Mouse (Mus musculus) gastrocnemius, adult 18-20 months (tissue): Measurements from ENCODE around the gene Pcp4. TPM values are rescaled to one million over a fixed set of nuclear protein-coding genes. Genes with fewer than 3 reads are reported as not detected.

Experiments used
- DNase-seq: peaks from one replicate; pipeline ENCODE4 v3.0.0; 2021; ENCODE audit warnings: low spot score
- total RNA-seq, 2 experiments: library from RNA; stranded (reverse); gene quantifications; 2 replicates each; pipeline ENCODE4 v1.2.3; 2021

Pcp4 gene
- total RNA-seq, 2 experiments from 2014 or later, result not detected

GRCm38 (mm10) chr16:96563350-96564257, 96.2 kb downstream of the Pcp4 start:
- DNase-seq, result no peak

- no peak for DNase-seq
Observed at GRCm38 (mm10) chr16:96567428-96567827, 100.0 kb downstream of the Pcp4 start.

Other genes starting within 250 kb of the Pcp4 start
- not detected for gene B3galt5, start 231.8 kb upstream of the Pcp4 start, total RNA-seq
- not detected for gene Itgb2l, start 24.0 kb upstream of the Pcp4 start, total RNA-seq